Mouse (Mus musculus) c-Kit-positive CD71-negative TER-119-negative erythroid progenitor cells, embryonic 14.5 days (primary cell): ENCODE results near the gene Ccdc110.

Experiments
- DNase-seq: peaks from one replicate; pipeline ENCODE4 v3.0.0-alpha.2; 2013; ENCODE audit warnings: low read depth

The Ccdc110 gene

DNA sequence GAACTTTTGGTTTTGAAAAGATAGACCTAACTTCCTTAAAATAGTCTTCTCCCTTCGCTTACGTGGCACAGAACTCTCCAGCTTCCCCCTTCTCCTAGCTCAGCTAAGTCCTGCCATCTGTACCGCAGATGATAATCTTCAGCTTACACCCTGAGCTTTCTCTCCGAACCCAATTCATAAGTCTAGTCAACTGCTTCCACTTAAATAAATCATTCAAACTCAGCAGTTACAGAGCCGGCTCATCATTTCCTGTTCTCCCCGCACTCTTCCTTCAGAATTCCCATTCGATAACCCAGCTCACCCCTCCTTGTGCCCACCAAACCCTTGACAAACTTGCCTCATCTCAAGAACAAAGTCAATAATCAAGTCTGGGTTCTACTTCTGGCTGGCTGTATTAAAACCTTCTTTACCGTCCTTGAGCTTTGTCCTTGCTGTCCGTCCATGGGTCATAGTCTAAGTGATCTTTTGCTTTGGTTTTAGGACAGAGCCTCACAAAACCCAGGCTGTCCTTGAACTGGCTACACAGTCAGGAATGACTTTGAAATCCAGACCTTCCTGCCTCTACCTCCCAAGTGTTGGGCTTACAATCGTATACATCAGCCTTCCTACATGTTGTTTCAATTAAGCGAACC lies 41.5 kb downstream of the Ccdc110 start:
- DNase-seq: no peak

GRCm38 (mm10) chr8:45986665-45987064 lies 52.2 kb downstream of the Ccdc110 start:
- DNase-seq: no peak

DNA sequence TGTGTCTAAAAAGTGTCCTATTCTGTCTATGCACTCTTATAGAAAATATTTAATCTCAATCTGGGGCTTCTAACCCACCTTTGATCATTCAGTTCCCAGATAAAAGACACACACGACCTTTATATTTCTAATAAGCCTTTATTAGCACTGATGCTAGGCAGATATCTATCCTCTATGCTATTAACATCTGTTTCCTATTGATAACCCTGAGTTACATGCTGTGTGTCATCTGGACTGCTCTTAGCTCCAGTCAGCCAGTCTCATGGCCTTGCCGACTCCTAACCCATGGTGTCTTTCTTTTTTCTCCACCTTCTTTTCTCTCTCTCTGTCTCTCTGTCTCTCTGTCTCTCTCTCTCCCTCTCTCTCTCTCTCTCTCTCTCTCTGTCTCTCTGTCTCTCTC lies 53.8 kb downstream of the Ccdc110 start:
- no peak for DNase-seq

DNA sequence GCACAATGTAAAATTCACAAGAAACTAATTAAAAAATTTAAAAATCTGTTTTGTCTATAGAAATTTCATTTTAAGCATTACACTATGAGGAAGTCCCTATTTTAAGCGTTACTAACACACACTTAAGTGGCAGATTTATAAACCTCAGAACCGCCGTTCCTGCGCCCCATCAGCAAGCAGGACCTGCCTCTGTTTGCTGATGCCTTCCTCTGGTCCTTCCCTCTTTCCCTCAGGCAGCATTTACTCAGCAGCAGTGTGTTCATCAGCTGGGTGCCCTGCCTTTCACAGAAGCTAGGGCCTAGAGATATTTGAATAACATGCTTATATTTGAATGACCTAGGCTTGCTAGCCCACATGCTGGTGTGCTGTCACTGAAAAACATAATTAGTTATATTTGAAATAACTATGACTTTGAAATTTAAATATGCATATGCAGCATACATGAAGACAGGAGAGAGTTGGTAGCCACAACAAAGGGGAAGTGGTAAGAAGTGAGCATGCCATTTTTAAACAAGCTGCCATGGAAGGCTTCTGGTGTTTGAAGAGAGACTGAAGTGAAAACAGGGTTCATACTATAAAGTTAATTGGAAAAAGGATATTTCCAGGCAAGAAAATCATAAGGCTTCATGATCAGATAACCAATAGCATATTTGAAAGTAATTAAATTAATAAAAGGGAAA lies 56.4 kb downstream of the Ccdc110 start:
- no peak for DNase-seq
